In the genomic region with DNA sequence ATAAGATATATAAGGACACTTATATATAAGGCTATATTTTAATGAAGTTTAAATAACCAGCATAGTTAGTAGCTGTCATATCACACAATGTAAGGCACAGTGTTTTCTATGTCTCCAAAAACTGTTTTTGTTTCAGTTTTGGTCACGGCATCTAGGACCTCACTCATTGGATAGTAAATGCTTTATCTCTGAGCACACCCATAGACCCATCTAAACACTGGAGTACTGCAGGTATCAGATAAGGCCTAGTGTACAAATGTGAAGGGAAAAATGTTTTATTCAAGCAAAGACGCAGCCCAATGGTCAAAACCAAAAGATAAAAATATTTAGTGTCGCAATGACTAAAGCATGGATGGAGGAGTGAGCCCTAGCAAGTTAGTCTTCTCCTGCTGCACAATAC, we compare ENCODE assay signal across 21 mouse cellular contexts. TPM values are rescaled to one million over a fixed set of nuclear protein-coding genes. Genes with fewer than 3 reads are reported as not detected.
A peak's percentile ranks its signal among the peaks of the same experiment; 100 is the strongest.
DNase-seq lines count a peak whose midpoint lies in the region; ATAC-seq and TF ChIP-seq lines count a peak whose summit lies in the region.
"Had no signal": no experiment of that assay in that cellular context is flagged by ENCODE, and none has a peak within 500 bp of the region (broad histone marks: within the 10 kb centered on the region; RNA-seq: fewer than 3 reads in every experiment).

No protein-coding gene starts in this region.

- H3K27me3 ChIP-seq in intestine, embryonic 15.5 days (replicated peaks), result no peaks in the 10 kb centered on the region
- H3K27me3 ChIP-seq in intestine, postnatal 0 days (replicated peaks; ENCODE audit: control insufficient read depth, insufficient read depth, low read length), result no peaks in the 10 kb centered on the region
- H3K27me3 ChIP-seq in liver, embryonic 12.5 days (replicated peaks), result no peaks in the 10 kb centered on the region
- H3K27me3 ChIP-seq in midbrain, embryonic 13.5 days, result no peaks in the 10 kb centered on the region
- H3K27me3 ChIP-seq: embryonic facial prominence, embryonic 12.5 days; lung, embryonic 15.5 days; midbrain, embryonic 15.5 days had no signal

- no peaks in the 10 kb centered on the region for H3K9me3 ChIP-seq in intestine, embryonic 15.5 days
- no peaks in the 10 kb centered on the region for H3K9me3 ChIP-seq in intestine, postnatal 0 days (ENCODE audit: control insufficient read depth)
- no peaks in the 10 kb centered on the region for H3K9me3 ChIP-seq in liver, embryonic 12.5 days (replicated peaks)
- H3K9me3 ChIP-seq in midbrain, embryonic 13.5 days, result no peaks in the 10 kb centered on the region
- H3K9me3 ChIP-seq: embryonic facial prominence, embryonic 12.5 days; forebrain, embryonic 10.5 days; lung, embryonic 15.5 days; midbrain, embryonic 15.5 days had no signal

- no peak for DNase-seq in kidney, adult 18-20 months
- DNase-seq in left cerebral cortex, adult 8-10 months (ENCODE audit: low spot score in 2 of 2), result no peak
- DNase-seq: B cell, adult 2 months; cerebellum, adult 11 months; gastrocnemius, postnatal 10 days; heart, adult 2 months; heart, postnatal 14 days; thymus, adult 2 months had no signal

- H3K27ac ChIP-seq in intestine, embryonic 15.5 days, result no peak overlapping the region
- no peak overlapping the region; the same call in 1 of the 2 replicates for H3K27ac ChIP-seq in intestine, postnatal 0 days (ENCODE audit: low read depth, low read length)
- H3K27ac ChIP-seq in liver, embryonic 12.5 days, result peak overlapping the region; percentile 94
- H3K27ac ChIP-seq in midbrain, embryonic 13.5 days, result no peak overlapping the region
- H3K27ac ChIP-seq: embryonic facial prominence, embryonic 12.5 days; forebrain, embryonic 10.5 days; heart, adult 2 months; left cerebral cortex, adult 2 months; lung, embryonic 15.5 days; macrophage; midbrain, embryonic 15.5 days had no signal

- H3K9ac ChIP-seq in intestine, embryonic 15.5 days, result no peak overlapping the region
- no peak overlapping the region for H3K9ac ChIP-seq in intestine, postnatal 0 days (ENCODE audit: low read depth, low read length)
- peak overlapping the region; percentile 67 for H3K9ac ChIP-seq in liver, embryonic 12.5 days
- H3K9ac ChIP-seq in midbrain, embryonic 13.5 days (replicated peaks), result no peak overlapping the region
- H3K9ac ChIP-seq: embryonic facial prominence, embryonic 12.5 days; lung, embryonic 15.5 days; midbrain, embryonic 15.5 days had no signal

- TF ChIP-seq CTCF in intestine, postnatal 0 days (IDR thresholded peaks at IDR 0.05; ENCODE audit: low read depth), result no peak

- 86% methylated on average over 3 of the region's 3 CpGs for whole genome bisulfite sequencing in intestine, embryonic 15.5 days
- WGBS in intestine, postnatal 0 days, result 66% methylated on average over 3 of the region's 3 CpGs
- 25% methylated on average over 3 of the region's 3 CpGs for WGBS in liver, embryonic 12.5 days (ENCODE audit: insufficient replicate concordance)
- WGBS in midbrain, embryonic 13.5 days, result 88% methylated on average over 3 of the region's 3 CpGs

- peak; percentile 58; the same call in 1 of the 2 replicates for ATAC-seq in intestine, embryonic 15.5 days
- no peak for ATAC-seq in intestine, postnatal 0 days
- ATAC-seq in common myeloid progenitor, adult 5-6 weeks (replicated peaks; ENCODE audit: low read depth, poor library complexity, severe bottlenecking), result peak; percentile 88
- ATAC-seq in liver, embryonic 12.5 days, result peak; percentile 99
- peak; percentile 99 for ATAC-seq in megakaryocyte-erythroid progenitor cell, adult 5-6 weeks (replicated peaks; ENCODE audit: low FRiP score, low TSS enrichment, poor library complexity, severe bottlenecking)
- no peak for ATAC-seq in midbrain, embryonic 13.5 days
- ATAC-seq: hindbrain, embryonic 16.5 days; midbrain, embryonic 15.5 days had no signal

- H3K4me2 ChIP-seq in intestine, embryonic 15.5 days (replicated peaks), result no peak overlapping the region
- H3K4me2 ChIP-seq in intestine, postnatal 0 days (replicated peaks; ENCODE audit: low read depth), result no peak overlapping the region
- peak overlapping the region; percentile 68 for H3K4me2 ChIP-seq in liver, embryonic 12.5 days
- H3K4me2 ChIP-seq in midbrain, embryonic 13.5 days (replicated peaks), result no peak overlapping the region
- H3K4me2 ChIP-seq: embryonic facial prominence, embryonic 12.5 days; lung, embryonic 15.5 days; midbrain, embryonic 15.5 days had no signal

- H3K4me3 ChIP-seq in intestine, embryonic 15.5 days (replicated peaks), result no peak overlapping the region
- no peak overlapping the region for H3K4me3 ChIP-seq in intestine, postnatal 0 days (ENCODE audit: low read depth, low read length)
- peak overlapping the region; percentile 46 for H3K4me3 ChIP-seq in liver, embryonic 12.5 days
- no peak overlapping the region for H3K4me3 ChIP-seq in midbrain, embryonic 13.5 days (replicated peaks)
- H3K4me3 ChIP-seq: embryonic facial prominence, embryonic 12.5 days; forebrain, embryonic 10.5 days; heart, adult 2 months; left cerebral cortex, adult 2 months; lung, embryonic 15.5 days; midbrain, embryonic 15.5 days had no signal

- H3K36me3 ChIP-seq in intestine, embryonic 15.5 days, result no peaks in the 10 kb centered on the region; the same call in 1 of the 2 replicates
- H3K36me3 ChIP-seq in intestine, postnatal 0 days (ENCODE audit: control insufficient read depth, insufficient read depth), result peaks cover 27% of the 10 kb centered on the region; the same call in 1 of the 2 replicates
- peaks cover 51% of the 10 kb centered on the region for H3K36me3 ChIP-seq in liver, embryonic 12.5 days
- peaks cover 27% of the 10 kb centered on the region for H3K36me3 ChIP-seq in midbrain, embryonic 13.5 days
- H3K36me3 ChIP-seq: lung, embryonic 15.5 days had no signal

- H3K4me1 ChIP-seq in intestine, embryonic 15.5 days (replicated peaks), result no peaks in the 10 kb centered on the region
- H3K4me1 ChIP-seq in intestine, postnatal 0 days (replicated peaks; ENCODE audit: control insufficient read depth, insufficient read depth, low read length), result no peaks in the 10 kb centered on the region
- peaks cover 30% of the 10 kb centered on the region for H3K4me1 ChIP-seq in liver, embryonic 12.5 days
- no peaks in the 10 kb centered on the region for H3K4me1 ChIP-seq in midbrain, embryonic 13.5 days (replicated peaks)
- H3K4me1 ChIP-seq: embryonic facial prominence, embryonic 12.5 days; forebrain, embryonic 10.5 days; lung, embryonic 15.5 days; midbrain, embryonic 15.5 days had no signal

RNA-seq across cellular contexts. Expression of gene Synj1, which starts 22.4 kb away (rescaled TPM):
- polyA plus RNA-seq in intestine, embryonic 15.5 days (2015; fragmentation: Nextera tagmentation; extraction: Ambion mirVana), result 11.5 and 14.8 TPM in 2 replicates
- 15.8 and 16.6 TPM in 2 replicates for polyA plus RNA-seq in intestine, postnatal 0 days (2015; fragmentation: Nextera tagmentation; extraction: Ambion mirVana)
- total RNA-seq in common myeloid progenitor, adult 5-6 weeks (2017), result 27.1 and 40.4 TPM in 2 replicates
- polyA plus RNA-seq in liver, embryonic 12.5 days (2016; fragmentation: Nextera tagmentation; extraction: Ambion mirVana), result 19.8 and 20.5 TPM in 2 replicates
- 38.1 and 48.6 TPM in 2 replicates for total RNA-seq in megakaryocyte-erythroid progenitor cell, adult 5-6 weeks (2014; fragmentation: Nextera tagmentation)
- total RNA-seq in megakaryocyte-erythroid progenitor cell, adult 5-6 weeks (2017), result 25.4 and 28.7 TPM in 2 replicates
- 33.6 and 38.0 TPM in 2 replicates for polyA plus RNA-seq in midbrain, embryonic 13.5 days (2015; fragmentation: Nextera tagmentation; extraction: Ambion mirVana)
- 100 to 1,000 TPM; 312 to 360 (median 338) TPM for total RNA-seq in left cerebral cortex, adult 8-10 months (2022)

RNA-seq across cellular contexts. Expression of gene Cfap298, which starts 53.8 kb away (rescaled TPM):
- polyA plus RNA-seq in intestine, embryonic 15.5 days (2015; fragmentation: Nextera tagmentation; extraction: Ambion mirVana), result 36.1 and 42.4 TPM in 2 replicates
- 20.1 and 22.1 TPM in 2 replicates for polyA plus RNA-seq in intestine, postnatal 0 days (2015; fragmentation: Nextera tagmentation; extraction: Ambion mirVana)
- total RNA-seq in common myeloid progenitor, adult 5-6 weeks (2017), result 72.0 and 100.0 TPM in 2 replicates
- polyA plus RNA-seq in liver, embryonic 12.5 days (2016; fragmentation: Nextera tagmentation; extraction: Ambion mirVana), result 41.4 and 44.0 TPM in 2 replicates
- total RNA-seq in megakaryocyte-erythroid progenitor cell, adult 5-6 weeks (2014; fragmentation: Nextera tagmentation), result 40.6 and 61.6 TPM in 2 replicates
- 104 and 136 TPM in 2 replicates for total RNA-seq in megakaryocyte-erythroid progenitor cell, adult 5-6 weeks (2017)
- polyA plus RNA-seq in midbrain, embryonic 13.5 days (2015; fragmentation: Nextera tagmentation; extraction: Ambion mirVana), result 43.3 and 47.0 TPM in 2 replicates
- total RNA-seq in left cerebral cortex, adult 8-10 months (2022), result 10 to 100 TPM; 45.4 to 50.4 (median 47.0) TPM

RNA-seq across cellular contexts. Expression of gene Paxbp1, which starts 55.7 kb away (rescaled TPM):
- polyA plus RNA-seq in intestine, embryonic 15.5 days (2015; fragmentation: Nextera tagmentation; extraction: Ambion mirVana), result 45.0 and 45.6 TPM in 2 replicates
- polyA plus RNA-seq in intestine, postnatal 0 days (2015; fragmentation: Nextera tagmentation; extraction: Ambion mirVana), result 17.3 and 19.1 TPM in 2 replicates
- total RNA-seq in common myeloid progenitor, adult 5-6 weeks (2017), result 82.4 and 88.2 TPM in 2 replicates
- 32.8 and 33.8 TPM in 2 replicates for polyA plus RNA-seq in liver, embryonic 12.5 days (2016; fragmentation: Nextera tagmentation; extraction: Ambion mirVana)
- total RNA-seq in megakaryocyte-erythroid progenitor cell, adult 5-6 weeks (2014; fragmentation: Nextera tagmentation), result 103 and 125 TPM in 2 replicates
- 85.8 and 94.4 TPM in 2 replicates for total RNA-seq in megakaryocyte-erythroid progenitor cell, adult 5-6 weeks (2017)
- 85.5 and 89.6 TPM in 2 replicates for polyA plus RNA-seq in midbrain, embryonic 13.5 days (2015; fragmentation: Nextera tagmentation; extraction: Ambion mirVana)
- 10 to 100 TPM; 49.9 to 59.7 (median 53.9) TPM for total RNA-seq in left cerebral cortex, adult 8-10 months (2022)

Comparison
In these comparisons a context has a peak if more than half of its experiments do, and no peak if none do; other contexts are left out.
1. ATAC-seq: peak in intestine, embryonic 15.5 days (single experiment), common myeloid progenitor, adult 5-6 weeks (single experiment), liver, embryonic 12.5 days (single experiment) and megakaryocyte-erythroid progenitor cell, adult 5-6 weeks (single experiment); none in intestine, postnatal 0 days (single experiment) and midbrain, embryonic 13.5 days (single experiment).